Mouse (Mus musculus) C2C12 (cell line): ENCODE measurements around the gene Josd2. TPM values are rescaled to one million over a fixed set of nuclear protein-coding genes. Genes with fewer than 3 reads are reported as not detected.

Source experiments
- H3K27me3 ChIP-seq: one replicate; pipeline ENCODE4 v1.6.1; 2011; ENCODE audit not compliant: control insufficient read depth, insufficient read depth, insufficient read length
- H3K36me3 ChIP-seq: one replicate; pipeline ENCODE4 v1.6.1; 2011; ENCODE audit not compliant: control insufficient read depth, insufficient read depth
- H3K4me3 ChIP-seq: one replicate; pipeline ENCODE4 v1.5.1; 2011; ENCODE audit warnings: mild to moderate bottlenecking, control low read depth; ENCODE audit not compliant: poor library complexity, insufficient read depth, severe bottlenecking
- H3K79me2 ChIP-seq: one replicate; pipeline ENCODE4 v1.6.1; 2011; ENCODE audit not compliant: control insufficient read depth, insufficient read depth
- H3K79me3 ChIP-seq: one replicate; pipeline ENCODE4 v1.6.1; 2011; ENCODE audit warnings: low read depth, control low read depth
- H3ac ChIP-seq: one replicate; pipeline ENCODE3; 2011; ENCODE audit warnings: low read depth; ENCODE audit not compliant: control insufficient read depth, insufficient read length
- CEBPB ChIP-seq: IDR thresholded peaks from one replicate; pipeline ENCODE4 v1.6.1; 2011; ENCODE audit warnings: low read depth, mild to moderate bottlenecking, control low read depth, moderate library complexity
- CTCF ChIP-seq: IDR thresholded peaks from one replicate; pipeline ENCODE4 v1.5.1; 2011; ENCODE audit not compliant: control insufficient read depth, insufficient read depth, insufficient read length
- FOSL1 ChIP-seq: IDR thresholded peaks from one replicate; pipeline ENCODE4 v1.8.0; 2011; ENCODE audit warnings: mild to moderate bottlenecking, low read length; ENCODE audit not compliant: poor library complexity, insufficient read depth, severe bottlenecking
- MAX ChIP-seq: IDR thresholded peaks from one replicate; pipeline ENCODE4 v1.6.1; 2011; ENCODE audit warnings: mild to moderate bottlenecking, control low read depth
- MYOD1 ChIP-seq: IDR thresholded peaks from one replicate; pipeline ENCODE4 v1.6.1; 2011; ENCODE audit warnings: low read depth; ENCODE audit not compliant: control insufficient read depth, insufficient read length
- MYOG ChIP-seq: IDR thresholded peaks from one replicate; pipeline ENCODE4 v1.6.1; 2011; ENCODE audit not compliant: control insufficient read depth, insufficient read length; ENCODE audit errors: extremely low read depth
- USF1 ChIP-seq: IDR thresholded peaks from one replicate; pipeline ENCODE4 v1.6.1; 2011; ENCODE audit warnings: low read depth, mild to moderate bottlenecking, control low read depth, moderate library complexity
- polyA plus RNA-seq: library from polyadenylated mRNA; unstranded; fragments of >200 nt; fragmentation: generic; extraction: Trizol; gene quantifications from one replicate; pipeline ENCODE4 v1.2.1, GENCODE M21; 2012; ENCODE audit warnings: missing spikeins

Josd2 gene
- polyA plus RNA-seq, 1 experiment, result 77.5 TPM

- H3ac ChIP-seq, result no peak overlapping the region
- TF ChIP-seq USF1, result no peak
- TF ChIP-seq MYOG, result no peak
- no peak for TF ChIP-seq CEBPB
- TF ChIP-seq MYOD1, result no peak
- TF ChIP-seq CTCF, result no peak
- no peak for TF ChIP-seq MAX
- no peak for TF ChIP-seq FOSL1
- no peaks in the 10 kb centered on the region for H3K79me3 ChIP-seq
- H3K79me2 ChIP-seq, result no peaks in the 10 kb centered on the region
- H3K4me3 ChIP-seq, result no peak overlapping the region
- H3K27me3 ChIP-seq, result peaks cover 44% of the 10 kb centered on the region
- no peaks in the 10 kb centered on the region for H3K36me3 ChIP-seq
Measured at GRCm38 (mm10) chr7:44437933-44438332, 29.8 kb upstream of the Josd2 start.

- Histone ChIP-seq H3K79me2 (no peaks in the 10 kb centered on the region), H3ac (no peak overlapping the region), H3K79me3 (no peaks in the 10 kb centered on the region), H3K27me3 (peaks cover 61% of the 10 kb centered on the region), H3K36me3 (no peaks in the 10 kb centered on the region), H3K4me3 (no peak overlapping the region)
- TF ChIP-seq CTCF, result no peak
- no peak for TF ChIP-seq MYOD1
- TF ChIP-seq MYOG, result no peak
- TF ChIP-seq MAX, result no peak
- TF ChIP-seq FOSL1, result no peak
- no peak for TF ChIP-seq USF1
- no peak for TF ChIP-seq CEBPB
Measured at GRCm38 (mm10) chr7:44439696-44440095, 28.1 kb upstream of the Josd2 start.

- no peaks in the 10 kb centered on the region for H3K36me3 ChIP-seq
- H3K79me2 ChIP-seq, result no peaks in the 10 kb centered on the region
- no peak for TF ChIP-seq CEBPB
- no peak for TF ChIP-seq MYOD1
- no peak for TF ChIP-seq CTCF
- TF ChIP-seq USF1, result no peak
- TF ChIP-seq FOSL1, result no peak
- TF ChIP-seq MAX, result no peak
- no peak for TF ChIP-seq MYOG
- no peak overlapping the region for H3K4me3 ChIP-seq
- no peaks in the 10 kb centered on the region for H3K79me3 ChIP-seq
- H3ac ChIP-seq, result no peak overlapping the region
- H3K27me3 ChIP-seq, result peaks cover 64% of the 10 kb centered on the region
Measured at GRCm38 (mm10) chr7:44440479-44440878, 27.3 kb upstream of the Josd2 start.

- Histone ChIP-seq H3K4me3 (no peak overlapping the region), H3K79me3 (no peaks in the 10 kb centered on the region), H3K79me2 (no peaks in the 10 kb centered on the region), H3ac (no peak overlapping the region), H3K27me3 (peaks cover 67% of the 10 kb centered on the region), H3K36me3 (no peaks in the 10 kb centered on the region)
- no peak for TF ChIP-seq CEBPB
- TF ChIP-seq MAX, result no peak
Measured at GRCm38 (mm10) chr7:44441180-44441579, 26.6 kb upstream of the Josd2 start.

- H3K4me3 ChIP-seq, result no peak overlapping the region
- H3ac ChIP-seq, result no peak overlapping the region
- no peaks in the 10 kb centered on the region for H3K79me3 ChIP-seq
- H3K36me3 ChIP-seq, result no peaks in the 10 kb centered on the region
- TF ChIP-seq MYOG (no peak), USF1 (no peak), FOSL1 (no peak), MYOD1 (no peak)
- H3K27me3 ChIP-seq, result peaks cover 71% of the 10 kb centered on the region
- no peaks in the 10 kb centered on the region for H3K79me2 ChIP-seq
Measured at GRCm38 (mm10) chr7:44441648-44442109, 26.1 kb upstream of the Josd2 start.

- Histone ChIP-seq H3K36me3 (no peaks in the 10 kb centered on the region), H3ac (no peak overlapping the region), H3K4me3 (no peak overlapping the region), H3K27me3 (peaks cover 71% of the 10 kb centered on the region), H3K79me2 (no peaks in the 10 kb centered on the region), H3K79me3 (no peaks in the 10 kb centered on the region)
- TF ChIP-seq MYOG (no peak), CTCF (no peak), MYOD1 (no peak), FOSL1 (no peak), CEBPB (no peak), USF1 (no peak), MAX (no peak)
Measured at GRCm38 (mm10) chr7:44442407-44442821, 25.4 kb upstream of the Josd2 start.
